Mouse (Mus musculus) fibroblast of lung, adult 2 months (primary cell): Measurements from ENCODE around the gene Myo18b.

Source experiments
- DNase-seq: peaks from one replicate; pipeline ENCODE4 v3.0.0-alpha.2; 2011; ENCODE audit warnings: low read depth

Myo18b gene

DNA sequence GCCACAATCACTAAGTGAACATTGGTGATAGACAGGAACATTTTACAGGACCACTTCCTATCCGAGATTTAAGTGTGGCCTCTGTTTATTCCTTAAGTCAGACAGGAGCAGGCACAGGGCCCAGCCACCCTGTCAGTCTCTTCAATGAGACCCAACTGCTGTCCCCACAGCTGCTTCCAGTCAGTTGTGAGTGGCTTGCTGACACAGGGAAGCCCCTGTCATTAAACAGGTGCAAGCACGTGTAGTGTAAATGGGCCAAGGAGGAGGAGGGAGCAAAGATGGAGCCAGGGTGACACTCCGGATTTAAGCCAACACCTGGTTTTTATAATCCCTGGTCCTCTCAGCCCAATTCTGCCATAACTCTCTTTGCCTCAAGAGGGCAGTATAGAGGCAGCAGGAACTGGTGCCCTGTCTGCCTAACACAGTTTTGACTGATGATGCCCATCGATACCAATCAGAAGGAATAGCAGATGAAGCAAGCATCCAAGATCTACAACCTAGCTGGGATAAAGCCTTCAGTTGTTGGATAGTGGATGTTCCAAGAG is 19.2 kb downstream of the Myo18b start:
- DNase-seq = no peak

DNA sequence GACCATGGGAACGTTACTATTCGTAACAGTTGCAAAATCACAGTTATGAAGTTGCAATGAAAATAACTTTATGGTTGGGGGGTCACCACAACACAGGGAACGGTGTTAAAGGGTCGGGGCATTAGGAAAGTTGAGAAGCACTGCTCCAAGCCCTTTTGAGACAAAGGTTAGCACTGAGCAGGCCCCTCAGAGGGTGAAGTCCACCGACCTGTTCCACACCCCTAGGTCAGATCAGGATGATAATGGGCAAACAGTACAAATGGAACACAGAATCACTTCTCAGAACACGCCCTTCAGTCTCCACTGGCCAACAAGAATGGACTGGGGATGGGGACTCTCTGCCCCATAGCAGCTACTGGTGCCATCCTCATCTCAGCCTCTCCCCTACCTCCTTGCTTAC is 23.2 kb downstream of the Myo18b start:
- DNase-seq = no peak

DNA sequence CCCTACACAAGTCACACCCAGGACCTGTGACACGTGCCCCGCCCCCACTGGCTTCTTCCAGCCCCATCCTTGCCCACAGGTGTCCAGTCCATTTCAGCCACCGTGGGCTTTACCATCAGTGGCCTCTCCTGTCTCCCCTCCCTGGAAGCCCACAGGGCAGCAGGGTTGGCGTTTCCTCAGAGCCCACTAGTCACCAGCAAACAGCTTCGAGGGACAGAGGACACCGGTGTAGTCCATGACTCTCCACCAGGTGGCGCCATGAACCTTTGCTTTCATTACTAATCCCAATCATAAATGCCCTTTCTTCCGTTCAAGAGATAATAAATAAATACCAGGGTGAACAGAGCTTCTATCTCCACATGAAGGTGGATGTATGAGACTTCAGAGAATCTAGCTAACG is 25.4 kb downstream of the Myo18b start:
- no peak for DNase-seq

DNA sequence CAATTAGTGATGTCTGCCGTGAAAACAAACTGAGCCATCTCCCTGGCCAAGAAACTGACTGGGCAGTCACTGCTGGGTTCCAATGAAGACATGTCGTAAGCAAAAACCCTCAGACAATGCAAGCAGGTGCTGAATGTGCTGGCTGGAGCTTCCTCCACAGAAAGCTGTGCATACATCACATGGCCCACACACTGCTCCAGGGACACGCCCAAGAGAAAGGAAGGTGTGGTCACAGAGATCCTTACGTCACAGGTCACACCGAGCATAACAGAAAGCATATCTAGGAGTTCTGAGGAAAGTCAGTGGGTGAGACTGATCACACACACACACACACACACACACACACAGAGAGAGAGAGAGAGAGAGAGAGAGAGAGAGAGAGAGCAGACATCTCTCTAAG is 27.5 kb downstream of the Myo18b start:
- DNase-seq = no peak

DNA sequence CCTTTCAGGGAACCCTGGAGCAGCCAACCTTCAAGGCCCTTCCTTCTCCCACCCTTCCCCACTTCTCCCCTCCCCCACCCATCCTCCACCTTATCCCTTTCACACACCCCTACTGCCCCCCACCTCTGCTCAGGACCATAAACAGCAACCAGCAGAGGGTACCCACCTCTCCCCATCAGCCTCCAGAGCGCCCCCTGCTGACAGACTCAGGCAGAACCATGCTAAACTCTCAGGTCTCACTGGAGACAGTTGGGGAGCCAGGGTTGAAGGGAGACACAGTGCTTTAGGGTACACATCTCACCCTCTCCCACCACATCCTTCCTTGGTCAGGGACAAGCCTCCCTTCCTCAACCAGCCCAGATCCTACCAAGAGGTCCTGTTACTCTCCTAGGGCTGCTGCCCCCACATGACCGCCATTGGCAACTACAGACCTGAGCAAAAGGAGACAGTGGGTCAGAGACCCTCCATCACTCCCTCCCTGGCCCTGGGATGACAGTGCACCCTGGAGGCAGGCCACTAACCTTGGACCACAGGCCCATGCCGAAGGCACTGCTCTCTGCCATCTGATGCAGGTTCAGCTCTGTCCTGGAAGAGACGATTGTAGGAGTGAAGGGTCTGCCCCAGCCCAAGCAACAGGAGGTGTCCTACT is 31.3 kb downstream of the Myo18b start:
- no peak for DNase-seq

DNA sequence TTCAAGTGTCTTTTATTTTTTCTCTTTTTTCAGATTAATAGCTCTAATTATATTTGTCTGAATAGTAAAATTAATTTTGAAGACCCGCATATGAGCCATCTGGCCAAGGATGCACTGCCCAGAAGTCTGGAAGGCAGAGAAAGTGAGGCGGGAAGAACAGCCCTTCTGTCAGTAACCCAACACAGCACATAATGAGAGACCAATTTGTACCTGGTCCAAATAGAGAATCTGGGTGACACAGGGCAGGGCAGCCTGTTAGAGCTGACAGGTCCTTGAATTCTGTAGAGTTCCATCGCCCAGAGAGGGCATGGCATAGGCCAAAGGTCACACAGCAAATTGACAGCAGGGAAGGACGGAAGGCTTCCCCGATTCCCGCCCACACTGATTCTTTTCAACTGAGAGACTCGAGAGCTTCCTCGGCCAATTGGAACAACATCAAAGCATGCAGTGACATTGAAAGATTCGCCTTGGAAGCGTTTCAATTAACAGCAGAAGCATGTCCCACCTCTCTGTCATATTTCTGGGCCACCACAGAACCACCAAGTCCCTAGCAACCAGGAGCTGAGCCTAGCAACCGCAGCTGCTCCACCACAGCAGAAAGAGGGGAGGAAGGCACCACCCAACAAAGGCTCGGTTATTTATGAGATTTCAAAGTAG is 36.7 kb downstream of the Myo18b start:
- no peak for DNase-seq

DNA sequence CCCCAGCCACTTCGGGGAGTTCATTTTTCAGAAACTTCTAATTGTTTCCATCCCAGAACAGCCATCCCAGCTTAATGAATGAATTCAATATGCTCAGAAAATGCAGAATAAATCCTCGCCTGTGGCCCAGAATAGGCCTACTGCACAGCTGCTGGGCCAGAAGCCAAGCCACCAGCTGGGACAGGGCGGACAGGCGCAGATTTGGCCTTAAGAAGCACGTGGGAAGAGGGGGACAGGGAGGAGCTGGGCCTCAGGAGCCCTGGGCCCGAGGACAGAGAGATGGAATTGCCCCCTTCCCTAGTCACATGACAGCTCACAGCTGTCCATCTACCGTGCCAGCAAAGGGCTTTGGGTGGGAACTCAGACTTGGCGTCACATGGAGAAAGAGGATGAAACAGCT is 43.0 kb downstream of the Myo18b start:
- no peak for DNase-seq

DNA sequence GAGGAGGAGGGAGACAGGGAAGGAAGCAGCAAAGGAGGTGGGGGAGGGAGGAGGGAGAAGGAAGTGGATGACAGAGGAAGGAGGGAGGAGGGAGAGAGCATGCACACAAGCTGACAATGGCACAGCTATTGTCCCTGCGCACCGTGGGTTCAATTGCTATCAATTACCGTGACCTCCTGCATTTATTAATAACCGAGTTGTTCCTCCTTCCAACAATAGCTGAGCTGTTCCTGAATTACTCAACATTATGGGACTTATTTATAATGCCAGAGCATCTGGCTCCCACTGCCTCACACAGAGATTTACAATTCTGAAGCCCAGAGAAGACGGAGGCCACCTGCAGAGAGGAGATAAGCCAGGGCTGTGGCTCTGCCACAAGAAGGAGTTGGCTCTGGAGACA is 44.8 kb downstream of the Myo18b start:
- no peak for DNase-seq

DNA sequence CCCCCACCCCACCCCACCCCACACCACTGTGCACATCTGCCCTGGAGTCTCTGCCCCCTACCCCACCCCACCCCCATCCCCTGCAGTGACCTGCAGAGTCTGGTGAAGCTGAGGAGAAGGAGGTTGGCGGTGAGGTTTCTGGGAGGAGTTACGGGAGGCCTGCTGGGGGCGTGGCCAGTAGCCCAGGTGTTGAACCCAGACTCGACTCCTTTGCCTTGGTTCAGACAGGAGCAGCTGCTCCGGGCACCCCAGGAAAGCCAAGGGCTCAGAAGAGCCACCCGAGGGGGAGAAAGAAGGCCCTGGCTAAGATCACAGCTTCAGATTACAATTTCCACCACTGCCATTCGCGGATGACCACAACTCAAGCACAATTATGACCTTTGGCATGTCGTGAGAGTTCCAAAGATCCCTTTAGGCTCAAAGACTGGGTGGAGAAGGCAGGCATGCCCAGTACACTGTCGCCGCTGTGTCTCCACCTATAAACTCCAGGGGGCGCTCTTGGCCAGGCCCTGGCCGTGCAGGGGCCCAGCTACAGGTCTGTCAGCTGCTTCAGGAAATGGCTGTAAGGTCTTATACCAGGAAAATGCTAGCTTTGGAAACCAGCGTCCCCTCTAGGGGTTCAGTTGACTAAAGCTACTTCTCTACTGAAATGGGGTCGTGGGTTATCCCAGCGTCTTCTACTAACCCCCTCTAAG is 47.4 kb downstream of the Myo18b start:
- DNase-seq = no peak

DNA sequence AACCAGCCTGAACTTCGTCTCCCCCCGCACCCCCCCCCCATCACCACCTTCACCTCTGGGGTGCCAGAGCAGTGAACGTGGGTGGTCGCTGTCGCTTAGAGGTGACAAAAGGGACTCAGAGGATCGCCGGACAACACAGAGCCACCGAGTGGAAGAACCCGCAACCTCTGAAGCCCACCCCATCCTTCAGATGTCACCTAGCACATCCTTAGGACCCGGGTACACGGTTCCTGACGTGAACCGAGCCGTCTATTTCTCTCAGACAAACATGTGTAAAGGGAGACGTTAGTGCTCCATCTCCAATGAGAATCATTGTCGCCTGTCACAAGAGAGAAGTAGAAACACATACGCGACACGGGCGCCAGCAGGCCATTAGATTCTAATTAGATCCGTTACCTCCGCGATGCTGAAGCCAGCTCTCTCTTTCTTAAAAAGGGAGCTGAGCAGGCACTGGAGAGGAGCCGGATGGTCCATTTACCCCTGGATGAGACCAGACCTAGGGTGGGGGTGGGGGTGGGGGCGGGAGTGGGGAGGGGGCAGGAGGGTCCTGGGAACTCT is 48.1 kb downstream of the Myo18b start:
- no peak for DNase-seq

DNA sequence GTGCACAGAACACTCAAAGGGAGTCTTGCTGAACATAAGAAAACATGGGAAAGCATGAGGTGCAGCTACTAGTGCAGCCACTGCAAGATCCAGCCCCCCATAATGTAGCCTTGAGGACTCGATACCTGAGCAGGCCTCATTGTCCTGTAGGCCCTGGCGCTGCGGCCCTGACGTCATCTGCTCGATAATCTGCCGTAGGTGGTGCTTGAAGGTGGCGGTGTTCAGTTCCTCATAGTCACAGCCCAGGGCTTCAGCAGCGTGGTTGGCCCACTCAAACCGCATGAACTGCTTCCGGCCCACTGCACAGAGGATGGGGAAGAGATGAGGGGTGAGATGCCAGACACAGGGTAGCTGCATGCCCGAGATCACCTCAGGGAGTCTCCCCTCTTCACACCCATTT is 50.0 kb downstream of the Myo18b start:
- DNase-seq = no peak

DNA sequence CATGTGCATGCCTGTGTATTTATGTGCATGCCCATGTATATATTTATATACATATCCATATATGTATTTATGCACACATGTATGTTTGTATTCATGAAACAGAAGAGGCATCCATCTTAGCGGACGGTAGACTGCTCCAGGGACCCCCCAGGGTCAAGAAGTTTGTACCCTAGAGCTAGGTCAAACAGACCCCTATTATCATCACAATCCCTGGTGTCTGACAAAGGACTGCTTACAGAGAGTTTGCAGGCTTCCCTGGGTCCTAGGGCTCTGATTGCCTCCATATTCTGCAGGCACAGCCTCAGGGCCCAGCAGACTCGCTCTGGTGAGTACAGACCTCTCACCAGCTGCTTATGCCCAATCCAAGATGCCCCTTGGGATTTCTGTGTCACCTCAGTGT is 51.7 kb downstream of the Myo18b start:
- DNase-seq = no peak

DNA sequence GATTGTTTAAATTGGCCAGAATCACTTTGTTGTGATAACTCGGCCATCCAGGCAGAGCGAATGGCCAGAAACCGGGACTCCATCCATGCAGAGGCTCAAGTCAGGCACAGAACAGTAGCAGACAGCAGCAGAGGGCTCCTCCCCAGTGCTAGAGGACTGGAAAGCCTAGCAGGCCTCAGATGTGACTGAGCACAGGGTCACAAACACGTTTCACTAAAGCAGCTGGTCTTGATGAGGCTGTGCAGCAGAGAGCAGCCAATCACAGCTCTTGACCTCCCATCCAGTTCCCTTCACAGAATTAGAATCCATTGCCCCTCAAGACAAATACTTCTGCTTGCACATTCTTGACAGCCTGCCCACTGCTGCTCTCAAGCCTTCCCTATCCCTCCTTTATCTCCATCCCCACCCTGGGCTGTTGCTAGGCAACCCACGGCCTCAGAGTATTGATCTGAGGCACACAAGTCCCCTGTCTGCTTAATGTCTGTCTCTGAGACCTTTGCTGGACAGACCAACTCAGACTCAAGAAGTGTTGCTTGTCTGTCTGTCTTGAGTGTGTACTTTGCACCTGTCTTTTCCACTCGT is 52.4 kb downstream of the Myo18b start:
- DNase-seq = no peak

DNA sequence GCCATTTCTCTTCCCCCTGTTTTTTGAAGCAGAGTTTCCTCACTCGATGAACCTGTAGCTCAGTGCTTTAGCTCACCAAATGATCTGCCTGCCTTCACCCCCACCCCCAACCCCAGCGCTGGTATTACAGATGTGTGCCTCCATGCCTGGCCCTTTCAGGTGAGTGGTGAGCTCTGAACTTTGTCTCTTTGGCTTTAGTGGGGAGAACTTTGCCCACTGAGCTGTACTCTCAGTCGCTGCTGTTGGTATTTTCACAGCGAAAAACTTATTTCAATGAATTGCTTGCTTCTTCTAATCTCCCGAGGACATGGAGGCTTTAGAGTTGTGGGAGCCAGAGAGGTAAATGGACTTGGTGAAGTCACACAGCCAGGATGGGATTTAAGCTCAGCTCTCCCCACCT is 53.5 kb downstream of the Myo18b start:
- no peak for DNase-seq

DNA sequence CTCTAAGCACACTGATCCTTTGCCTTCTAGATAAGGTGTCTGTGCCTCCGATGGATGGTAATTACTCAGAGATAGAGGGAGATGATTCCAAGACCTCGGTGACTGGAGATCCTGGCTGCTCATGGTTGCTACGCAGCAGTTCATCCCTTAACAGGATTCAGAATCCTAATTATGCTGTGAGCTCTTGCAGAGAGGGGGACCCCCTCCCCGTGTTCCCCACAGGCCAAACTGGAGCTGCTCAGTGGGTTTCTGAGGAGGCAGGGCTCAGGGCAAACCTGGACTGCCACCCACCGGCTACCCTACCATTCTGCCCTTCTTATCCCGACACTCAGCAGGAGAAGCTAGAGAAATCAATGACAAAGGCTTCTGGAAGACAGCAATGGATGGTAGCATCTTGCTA is 54.3 kb downstream of the Myo18b start:
- no peak for DNase-seq

DNA sequence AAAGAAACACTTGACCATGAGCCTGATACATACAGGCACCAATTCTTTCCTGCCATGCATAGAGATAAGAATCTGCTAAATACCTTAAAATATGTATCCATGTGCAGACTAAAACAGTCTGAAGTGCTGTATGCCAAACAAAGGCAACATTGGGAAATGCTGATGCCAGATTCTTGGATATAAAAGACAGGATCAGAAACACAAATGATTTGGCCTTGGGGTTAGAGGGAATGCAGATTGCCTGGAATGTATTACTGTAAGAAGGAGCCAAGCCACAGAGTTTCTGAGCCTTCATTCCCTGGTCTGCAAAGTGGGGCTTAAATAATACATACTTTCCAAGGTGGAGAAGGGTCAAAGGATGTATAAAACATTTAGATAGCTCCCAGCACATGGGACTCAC is 61.3 kb downstream of the Myo18b start:
- no peak for DNase-seq

DNA sequence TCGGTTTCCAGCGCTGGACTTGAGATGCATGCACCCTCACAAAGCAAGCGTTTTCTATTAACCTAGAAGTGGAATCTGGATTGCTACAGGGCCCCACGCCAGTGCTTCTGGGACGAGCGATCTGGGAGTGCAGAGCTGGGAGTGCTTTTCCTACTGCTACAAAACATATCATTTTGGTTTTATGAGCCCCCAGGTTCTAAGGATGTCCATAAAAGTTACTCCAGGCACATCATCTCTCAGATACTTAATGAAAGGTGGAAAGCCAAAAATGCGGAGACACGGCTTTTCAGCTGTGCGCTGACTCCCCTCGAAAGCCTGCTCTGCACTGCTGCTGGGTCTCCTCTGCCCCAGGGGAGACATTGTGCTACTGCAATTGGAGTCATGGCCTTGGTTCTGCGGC is 62.3 kb downstream of the Myo18b start:
- DNase-seq = no peak

DNA sequence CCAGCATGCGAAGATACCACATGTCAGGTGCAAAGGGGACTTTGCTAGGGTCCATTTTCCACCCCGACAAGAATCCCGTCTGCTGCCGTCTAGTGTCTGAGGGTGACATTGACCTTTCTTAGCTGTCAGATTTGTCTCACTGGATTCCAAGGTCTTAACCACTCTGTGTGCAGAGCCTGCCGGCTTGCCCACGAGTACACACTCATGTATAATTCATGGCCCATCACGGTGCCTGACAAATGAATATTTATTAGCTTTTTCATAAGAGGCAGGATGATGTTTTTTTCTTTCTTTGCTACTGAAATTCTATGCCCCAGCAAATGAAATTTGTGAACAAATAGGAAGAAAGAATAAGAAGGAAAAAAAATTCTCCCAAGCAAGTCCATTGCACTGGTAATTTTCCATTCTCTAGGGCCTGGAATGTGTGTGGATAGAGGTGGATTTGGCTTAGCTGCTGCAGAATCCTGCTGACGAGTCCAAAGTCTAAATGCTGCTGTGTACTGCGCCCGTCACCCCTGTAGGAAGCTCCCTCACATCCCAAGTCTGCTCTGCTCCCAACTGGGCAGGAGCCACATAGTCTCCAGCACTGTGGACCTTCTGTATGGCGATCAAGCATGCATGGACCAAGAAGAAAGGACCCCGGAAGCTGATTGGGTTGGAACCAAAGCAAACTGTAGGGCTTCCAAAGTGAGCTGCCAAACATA is 70.9 kb downstream of the Myo18b start:
- no peak for DNase-seq

DNA sequence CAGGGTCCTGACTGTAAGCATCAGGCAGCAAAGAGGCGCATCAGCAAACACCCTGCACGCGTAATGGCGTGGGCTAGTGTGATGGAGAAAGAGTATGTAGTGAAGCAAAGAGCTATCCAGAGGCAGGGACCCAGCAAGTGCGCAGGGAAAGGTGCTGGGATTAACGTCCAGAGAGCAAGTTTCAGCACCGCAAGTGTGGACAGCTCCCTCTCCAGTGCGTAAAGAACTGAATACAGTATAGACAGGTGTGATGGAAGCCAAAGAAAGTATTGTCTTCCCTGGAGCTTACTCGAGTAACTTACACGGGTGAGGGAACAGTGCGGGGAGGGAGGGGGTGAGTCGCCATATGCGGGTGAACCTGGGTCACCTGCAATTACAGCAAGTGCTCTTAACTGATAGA is 71.8 kb downstream of the Myo18b start:
- no peak for DNase-seq

DNA sequence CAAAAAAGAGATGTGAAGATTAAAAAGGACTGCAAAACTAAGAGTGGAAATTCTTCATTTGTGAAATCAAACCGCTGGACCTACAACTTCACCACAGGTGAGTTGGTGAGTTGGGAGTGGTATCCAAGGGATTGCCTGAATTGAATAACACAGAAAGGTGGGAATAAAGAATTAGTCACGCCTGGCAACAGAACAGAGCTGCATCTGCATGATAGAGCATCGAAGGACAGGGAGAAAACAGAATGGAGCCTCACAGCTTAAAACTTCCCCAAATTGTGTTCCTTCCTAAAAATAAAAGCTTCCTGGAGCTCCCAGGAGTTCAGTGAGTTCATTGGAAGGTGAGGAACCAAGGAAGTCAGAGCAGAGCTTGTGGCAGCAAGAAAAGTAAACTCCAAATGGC is 73.7 kb downstream of the Myo18b start:
- no peak for DNase-seq

DNA sequence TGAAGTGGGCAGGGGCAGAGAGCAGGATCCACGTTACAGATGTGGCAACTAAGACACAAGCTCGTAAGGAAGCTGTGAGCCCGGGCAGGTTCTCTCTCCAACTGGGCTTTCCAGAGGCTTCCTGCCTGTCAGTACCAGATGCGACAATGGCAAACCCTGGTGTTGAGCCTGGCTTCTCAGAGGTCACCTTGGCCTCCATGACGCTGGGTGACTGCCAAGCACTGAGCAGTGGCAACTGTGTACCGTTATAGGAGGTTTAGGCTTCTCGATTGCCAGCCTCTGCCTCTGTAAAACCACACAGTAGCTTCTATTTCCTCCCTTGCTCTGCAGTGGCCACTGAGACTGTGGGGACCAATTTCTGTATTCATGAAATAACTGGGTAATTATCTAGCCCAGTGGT is 81.1 kb downstream of the Myo18b start:
- no peak for DNase-seq

DNA sequence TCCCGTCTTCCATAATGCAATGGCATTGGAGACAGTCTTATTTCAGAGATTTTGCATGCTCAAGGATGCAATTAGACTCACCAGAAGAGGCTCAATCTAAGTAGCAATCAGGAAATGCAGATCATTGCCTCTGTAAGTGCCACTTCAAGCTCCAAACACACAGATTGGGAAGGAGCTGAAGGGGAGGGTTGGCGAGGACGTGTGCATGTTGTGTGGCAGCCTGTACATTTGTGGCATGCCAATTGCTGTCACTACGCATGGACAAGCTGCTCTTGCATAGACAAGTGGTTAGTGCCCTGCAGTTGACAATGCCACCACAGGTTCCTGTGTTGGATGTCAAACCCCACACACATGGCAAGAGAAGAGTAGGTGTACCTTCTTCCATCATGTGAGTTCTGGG is 88.5 kb downstream of the Myo18b start:
- no peak for DNase-seq
